Mouse (Mus musculus) lung, adult 2 months (tissue): Measurements from ENCODE around the gene Snapc5.

Source experiments
- CTCF ChIP-seq: fragments of 200-500 bp; IDR thresholded peaks from 2 replicates; pipeline ENCODE4 v1.5.1; 2011; ENCODE audit warnings: mild to moderate bottlenecking, low read length, control low read depth; ENCODE audit not compliant: insufficient read depth
- POLR2A ChIP-seq: fragments of 200-500 bp; IDR thresholded peaks from 2 replicates; pipeline ENCODE4 v1.6.1; 2011; ENCODE audit warnings: low read depth, mild to moderate bottlenecking, control low read depth, low read length, borderline replicate concordance; ENCODE audit errors: extremely low read depth

GRCm38 (mm10) chr9:64217887-64218286 is 38.8 kb downstream of the Snapc5 start:
- TF ChIP-seq CTCF (no peak), POLR2A (no peak)
